Mouse (Mus musculus) ES-Bruce4 (cell line): ENCODE measurements around the gene Nrxn1. TPM values are rescaled to one million over a fixed set of nuclear protein-coding genes. Genes with fewer than 3 reads are reported as not detected.
A peak's percentile ranks its signal among the peaks of the same experiment; 100 is the strongest.

ENCODE experiments used
- H3K27ac ChIP-seq: 2 replicates; pipeline ENCODE4 v1.5.1; 2012; ENCODE audit warnings: low read length, inconsistent platforms; ENCODE audit not compliant: insufficient read depth
- H3K27me3 ChIP-seq: 2 replicates; pipeline ENCODE4 v1.6.1; 2012; ENCODE audit warnings: mild to moderate bottlenecking, low read length, inconsistent platforms; ENCODE audit not compliant: control insufficient read depth, poor library complexity, insufficient read depth, severe bottlenecking
- H3K36me3 ChIP-seq: 2 replicates; pipeline ENCODE4 v1.6.1; 2012; ENCODE audit warnings: inconsistent platforms, mild to moderate bottlenecking, low read length, moderate library complexity; ENCODE audit not compliant: control insufficient read depth, poor library complexity, insufficient read depth, severe bottlenecking
- H3K4me1 ChIP-seq: one replicate; pipeline ENCODE4 v1.8.1; 2011; ENCODE audit warnings: low read length; ENCODE audit not compliant: control insufficient read depth, insufficient read depth
- H3K4me3 ChIP-seq: 2 replicates; pipeline ENCODE4 v1.5.1; 2011; ENCODE audit warnings: low read depth, mild to moderate bottlenecking, low read length
- H3K9ac ChIP-seq: 2 replicates; pipeline ENCODE4 v1.6.1; 2012; ENCODE audit warnings: low read depth, mild to moderate bottlenecking, inconsistent platforms; ENCODE audit not compliant: poor library complexity, severe bottlenecking
- H3K9me3 ChIP-seq: replicated peaks from 2 replicates; pipeline ENCODE4 v1.6.1; 2012; ENCODE audit warnings: mild to moderate bottlenecking, low read length, inconsistent platforms; ENCODE audit not compliant: control insufficient read depth, poor library complexity, insufficient read depth, severe bottlenecking
- CTCF ChIP-seq: IDR thresholded peaks from one replicate; pipeline ENCODE4 v1.8.1; 2011; ENCODE audit warnings: low read depth, low read length
- EP300 ChIP-seq: IDR thresholded peaks from 2 replicates; pipeline ENCODE4 v1.6.1; 2011; ENCODE audit warnings: low read depth, low read length; ENCODE audit not compliant: insufficient read depth
- POLR2A ChIP-seq: IDR thresholded peaks from one replicate; pipeline ENCODE4 v1.8.1; 2011; ENCODE audit warnings: low read length; ENCODE audit not compliant: insufficient read depth
- polyA plus RNA-seq: library from polyadenylated mRNA; stranded (reverse); fragments of >200 nt; gene quantifications from 2 replicates; pipeline ENCODE4 v1.2.4, GENCODE M21; 2011; ENCODE audit warnings: low read depth; ENCODE audit not compliant: missing spikeins, insufficient read depth, insufficient read length

Nrxn1 gene
- polyA plus RNA-seq, 1 experiment, result 5.6 TPM

- Histone ChIP-seq H3K9me3 (no peaks in the 10 kb centered on the region), H3K4me3 (peak overlapping the region; percentile 63), H3K9ac (no peak overlapping the region), H3K27me3 (peaks cover 16% of the 10 kb centered on the region), H3K4me1 (no peaks in the 10 kb centered on the region), H3K27ac (no peak overlapping the region), H3K36me3 (no peaks in the 10 kb centered on the region)
- TF ChIP-seq EP300 (no peak), CTCF (no peak), POLR2A (no peak)
Observed at GRCm38 (mm10) chr17:90454356-90454737, 638.5 kb downstream of the Nrxn1 start.

- TF ChIP-seq EP300 (no peak), POLR2A (no peak), CTCF (no peak)
- H3K36me3 ChIP-seq, result no peaks in the 10 kb centered on the region
- no peaks in the 10 kb centered on the region for H3K4me1 ChIP-seq
- H3K27ac ChIP-seq, result no peak overlapping the region
- no peak overlapping the region for H3K9ac ChIP-seq
- H3K4me3 ChIP-seq, result no peak overlapping the region
- no peaks in the 10 kb centered on the region for H3K9me3 ChIP-seq
- H3K27me3 ChIP-seq, result peaks cover 16% of the 10 kb centered on the region
Observed at GRCm38 (mm10) chr17:90453280-90453679, 639.6 kb downstream of the Nrxn1 start.

GRCm38 (mm10) chr17:90452770-90453169 lies 640.1 kb downstream of the Nrxn1 start:
- no peaks in the 10 kb centered on the region for H3K36me3 ChIP-seq
- H3K27me3 ChIP-seq, result peaks cover 16% of the 10 kb centered on the region
- no peaks in the 10 kb centered on the region for H3K9me3 ChIP-seq
- TF ChIP-seq CTCF, result no peak
- no peak overlapping the region for H3K9ac ChIP-seq
- no peaks in the 10 kb centered on the region for H3K4me1 ChIP-seq
- H3K4me3 ChIP-seq, result no peak overlapping the region
- H3K27ac ChIP-seq, result no peak overlapping the region

GRCm38 (mm10) chr17:90451384-90451783 lies 641.5 kb downstream of the Nrxn1 start:
- TF ChIP-seq EP300 (no peak), CTCF (no peak), POLR2A (no peak)
- no peaks in the 10 kb centered on the region for H3K36me3 ChIP-seq

GRCm38 (mm10) chr17:90443067-90443466 lies 649.8 kb downstream of the Nrxn1 start:
- Histone ChIP-seq H3K27ac (no peak overlapping the region), H3K4me3 (no peak overlapping the region), H3K36me3 (no peaks in the 10 kb centered on the region), H3K4me1 (no peaks in the 10 kb centered on the region), H3K9ac (no peak overlapping the region), H3K9me3 (no peaks in the 10 kb centered on the region), H3K27me3 (no peaks in the 10 kb centered on the region)
- TF ChIP-seq POLR2A (no peak), EP300 (no peak), CTCF (no peak)

More at GRCm38 (mm10) chr17:90451384-90451783, 641.5 kb downstream of the Nrxn1 start:
- H3K4me3 ChIP-seq, result no peak overlapping the region
- peaks cover 14% of the 10 kb centered on the region for H3K27me3 ChIP-seq
- H3K9me3 ChIP-seq, result no peaks in the 10 kb centered on the region
- no peak overlapping the region for H3K27ac ChIP-seq
- no peaks in the 10 kb centered on the region for H3K4me1 ChIP-seq
- H3K9ac ChIP-seq, result no peak overlapping the region

- H3K27ac ChIP-seq, result no peak overlapping the region
- no peaks in the 10 kb centered on the region for H3K9me3 ChIP-seq
- TF ChIP-seq POLR2A (no peak), EP300 (no peak), CTCF (no peak)
- no peak overlapping the region for H3K9ac ChIP-seq
- H3K4me1 ChIP-seq, result no peaks in the 10 kb centered on the region
- no peaks in the 10 kb centered on the region for H3K27me3 ChIP-seq
- H3K4me3 ChIP-seq, result no peak overlapping the region
- H3K36me3 ChIP-seq, result no peaks in the 10 kb centered on the region
Observed at GRCm38 (mm10) chr17:90435836-90436235, 657.0 kb downstream of the Nrxn1 start.
